Mouse (Mus musculus) left cerebral cortex, adult 8-10 months (tissue): ENCODE measurements around the gene Gk. TPM values are rescaled to one million over a fixed set of nuclear protein-coding genes. Genes with fewer than 3 reads are reported as not detected.

Source experiments
- DNase-seq, 2 experiments: peaks; one replicate each; pipeline ENCODE4 v3.0.0; 2022; ENCODE audit warnings: low spot score in 2 of 2
- total RNA-seq, 4 experiments: library from RNA; stranded (reverse); gene quantifications; 2 replicates each; pipeline ENCODE4 v1.2.4; 2022

Gk gene
- 10 to 100 TPM; 21.9 to 26.2 (median 24.3) TPM for total RNA-seq

DNA sequence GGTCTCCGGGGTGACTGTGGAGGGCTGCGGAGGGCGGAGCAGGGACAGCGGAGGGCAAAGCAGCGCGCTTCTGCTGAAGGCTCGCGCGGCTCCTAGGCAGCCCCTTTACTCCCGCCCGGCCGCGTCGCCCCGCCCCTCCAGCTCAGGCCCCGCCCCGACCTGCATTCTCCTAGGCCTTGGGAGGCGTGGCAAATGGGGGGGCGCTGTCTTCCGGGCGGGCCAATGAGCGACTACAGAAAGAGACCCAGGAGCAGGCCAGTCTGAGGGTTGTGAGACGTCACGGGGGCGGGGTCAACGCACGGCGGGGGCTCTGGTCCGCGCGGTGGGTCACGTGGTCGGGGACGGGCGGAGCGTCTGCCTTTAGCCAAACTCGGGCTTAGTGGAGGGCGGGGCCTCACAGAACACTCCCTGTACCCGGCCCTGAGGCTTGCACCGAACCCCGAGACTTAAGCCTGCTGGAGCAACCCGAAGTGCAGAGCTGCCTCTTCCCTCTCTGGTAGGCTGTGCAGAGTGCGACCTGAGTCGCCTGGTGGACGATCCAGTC is at the start of gene Gk:
Gene Gk, minus strand, starts transcription at position 276 of the 544 bp plus-strand sequence.
- peak; percentile 85 to 98 for DNase-seq

DNA sequence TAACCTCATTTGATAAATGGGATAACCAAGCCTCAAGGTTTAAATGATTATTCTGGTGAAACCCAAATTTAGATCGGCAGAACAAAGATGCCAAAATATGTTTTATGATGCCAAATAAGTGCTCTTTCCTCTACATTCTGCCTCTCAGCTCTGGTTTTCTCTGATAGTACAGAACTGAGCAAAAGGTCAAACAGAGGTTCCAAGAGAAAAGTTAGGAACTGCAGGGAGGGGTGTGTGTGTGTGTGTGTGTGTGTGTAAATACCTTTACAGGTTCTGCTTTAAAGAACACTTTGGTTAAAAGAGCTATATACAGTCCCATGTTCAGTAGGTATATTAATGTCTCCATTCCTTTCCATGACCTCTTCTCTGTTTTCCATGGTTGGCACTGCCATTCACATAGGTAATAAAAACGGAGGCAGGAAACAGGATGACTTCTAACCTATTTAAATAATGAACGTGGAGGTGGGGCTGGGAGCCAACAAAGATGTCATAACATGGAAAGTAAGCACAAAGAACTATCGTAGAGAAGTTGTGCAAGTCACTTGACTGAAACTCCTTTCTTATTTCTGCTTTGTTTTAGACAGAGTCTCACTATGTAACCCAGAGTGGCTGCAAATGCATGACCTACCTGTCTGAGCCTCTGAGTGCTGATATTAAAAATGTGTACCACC is 28.2 kb upstream of the Gk start:
- no peak for DNase-seq

DNA sequence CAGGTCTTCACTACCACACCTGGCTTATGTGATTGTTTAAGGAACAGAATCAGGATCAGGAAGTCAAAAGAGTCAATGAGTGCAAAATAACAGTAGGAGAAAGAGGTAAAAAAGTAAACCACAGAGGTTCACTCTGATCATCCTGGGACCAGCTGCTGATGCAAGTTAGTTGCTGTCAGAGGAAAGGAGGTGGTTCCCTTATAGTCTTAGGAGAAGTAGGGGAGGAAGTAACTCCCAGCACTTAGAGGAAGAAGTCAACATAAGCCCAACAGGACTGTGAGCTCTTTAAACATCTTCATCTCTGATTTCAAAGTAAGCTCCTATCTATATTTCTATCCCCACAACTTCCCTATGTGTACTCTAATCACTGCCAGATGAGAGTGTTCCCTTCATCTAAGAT is 26.4 kb upstream of the Gk start:
- no peak for DNase-seq

DNA sequence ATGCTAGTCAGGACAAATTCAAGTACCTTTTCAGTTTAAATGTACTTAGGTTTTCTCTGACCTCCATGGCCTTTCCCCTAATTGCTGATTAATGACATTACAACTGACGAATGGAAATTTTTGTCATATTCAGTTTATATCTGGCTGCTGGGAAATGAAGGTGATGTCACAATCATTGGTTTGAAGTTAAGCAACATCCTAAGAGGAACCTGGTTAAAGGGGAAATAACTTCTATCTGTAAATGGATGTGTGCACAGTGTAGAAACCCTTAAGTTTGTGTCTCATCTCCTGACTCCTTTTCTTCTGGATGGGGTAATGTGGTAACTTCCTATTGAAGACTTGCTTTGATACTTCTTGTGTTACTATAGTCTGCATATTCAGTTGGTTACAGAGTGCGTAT is 20.8 kb upstream of the Gk start:
- DNase-seq, result no peak

DNA sequence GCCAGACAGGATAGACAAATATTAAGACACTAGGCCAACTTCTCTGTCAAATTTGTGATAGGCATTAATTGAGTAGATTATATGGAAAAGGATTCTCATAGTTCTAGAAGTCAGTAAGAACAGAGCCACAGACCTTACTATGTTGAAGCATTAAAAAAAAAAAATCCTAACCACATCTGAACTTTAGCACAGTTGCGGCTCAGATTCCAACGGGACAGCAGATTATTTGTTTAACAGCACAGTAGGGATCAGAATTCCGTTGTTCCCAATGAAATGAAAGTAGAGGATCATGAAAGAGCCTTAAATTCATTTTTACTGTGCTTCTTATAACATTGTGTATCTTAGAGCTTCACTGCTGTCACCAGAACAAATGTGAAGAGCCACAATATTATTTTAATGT is 1.7 kb upstream of the Gk start:
- DNase-seq, result no peak

- no peak for DNase-seq
Observed at GRCm38 (mm10) chrX:85777141-85777540, 522 bp upstream of the Gk start.

DNA sequence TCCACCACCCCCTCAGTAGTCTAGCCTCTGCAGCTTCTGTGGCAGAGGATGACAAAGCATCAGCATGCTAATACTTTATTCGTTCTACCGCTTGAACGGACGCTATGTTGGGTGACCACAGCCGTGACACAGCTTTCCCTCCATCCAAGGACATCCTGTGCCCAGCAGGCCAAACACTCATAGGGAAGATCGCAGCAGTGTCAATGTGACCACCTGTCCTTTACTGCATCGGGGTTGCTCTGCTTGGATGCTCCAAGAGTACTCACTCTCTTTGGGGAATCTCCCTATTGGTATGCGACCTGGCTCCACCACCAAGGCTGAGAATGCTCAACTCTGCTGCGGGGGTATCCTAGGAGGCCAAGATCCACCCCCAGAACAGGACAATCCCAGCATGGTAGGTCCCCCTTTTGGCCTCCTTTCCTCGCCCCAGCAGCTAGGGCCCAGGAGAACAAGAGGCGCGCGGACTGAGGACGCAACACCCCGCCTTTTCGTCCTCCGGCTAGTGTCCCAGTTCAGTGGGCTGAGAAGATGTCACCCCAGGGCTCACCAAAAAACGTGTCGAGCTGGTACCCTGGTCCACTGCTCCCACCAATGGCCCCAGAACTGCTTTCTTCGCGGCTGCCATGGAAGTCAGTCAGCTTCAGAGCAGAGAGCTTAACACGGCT is 608 bp downstream of the Gk start:
- DNase-seq, result no peak

DNA sequence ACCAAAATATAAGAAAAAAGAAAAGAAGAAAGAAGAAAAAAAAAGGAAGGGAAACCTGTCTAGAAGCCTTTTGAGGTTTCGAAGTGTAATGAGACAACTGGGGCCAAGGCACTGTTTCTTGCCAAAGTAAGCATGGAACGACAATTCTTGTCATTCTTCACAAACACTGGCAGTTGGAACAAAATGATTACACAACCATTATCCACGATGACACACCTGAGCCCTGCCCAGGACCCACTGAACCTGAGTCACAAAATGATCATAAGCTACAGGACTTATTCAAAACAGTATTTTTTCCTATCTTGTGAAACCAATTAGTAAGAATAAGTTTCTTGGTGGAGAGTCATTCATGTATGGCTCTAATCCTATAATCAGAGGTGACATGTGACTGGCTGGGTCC is 5.3 kb downstream of the Gk start:
- DNase-seq, result no peak

- DNase-seq, result no peak
Observed at GRCm38 (mm10) chrX:85770747-85771146, 5.9 kb downstream of the Gk start.

GRCm38 (mm10) chrX:85768578-85768977 is 8.0 kb downstream of the Gk start:
- DNase-seq, result no peak

DNA sequence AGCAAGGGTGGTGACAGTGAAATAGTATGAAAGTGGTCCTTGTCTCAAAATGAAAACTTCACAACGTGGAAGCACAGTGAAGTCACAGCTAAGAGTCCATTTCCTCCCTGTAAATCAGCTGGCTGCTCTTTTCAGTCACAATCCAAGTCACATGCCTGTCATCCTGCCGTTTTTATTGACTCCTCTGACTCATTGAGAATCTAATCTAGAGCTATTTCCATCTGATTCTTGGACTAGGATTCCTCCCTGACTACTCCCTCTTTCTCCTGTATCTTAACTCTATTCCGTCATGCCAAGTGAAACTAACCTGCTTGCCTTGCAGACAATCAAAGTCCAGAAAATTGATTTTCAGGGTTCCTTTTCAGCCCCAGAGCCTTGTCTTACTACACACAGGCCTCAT is 20.6 kb downstream of the Gk start:
- no peak for DNase-seq

GRCm38 (mm10) chrX:85743837-85744236 is 32.8 kb downstream of the Gk start:
- no peak for DNase-seq

GRCm38 (mm10) chrX:85733228-85733627 is 43.4 kb downstream of the Gk start:
- DNase-seq, result no peak

DNA sequence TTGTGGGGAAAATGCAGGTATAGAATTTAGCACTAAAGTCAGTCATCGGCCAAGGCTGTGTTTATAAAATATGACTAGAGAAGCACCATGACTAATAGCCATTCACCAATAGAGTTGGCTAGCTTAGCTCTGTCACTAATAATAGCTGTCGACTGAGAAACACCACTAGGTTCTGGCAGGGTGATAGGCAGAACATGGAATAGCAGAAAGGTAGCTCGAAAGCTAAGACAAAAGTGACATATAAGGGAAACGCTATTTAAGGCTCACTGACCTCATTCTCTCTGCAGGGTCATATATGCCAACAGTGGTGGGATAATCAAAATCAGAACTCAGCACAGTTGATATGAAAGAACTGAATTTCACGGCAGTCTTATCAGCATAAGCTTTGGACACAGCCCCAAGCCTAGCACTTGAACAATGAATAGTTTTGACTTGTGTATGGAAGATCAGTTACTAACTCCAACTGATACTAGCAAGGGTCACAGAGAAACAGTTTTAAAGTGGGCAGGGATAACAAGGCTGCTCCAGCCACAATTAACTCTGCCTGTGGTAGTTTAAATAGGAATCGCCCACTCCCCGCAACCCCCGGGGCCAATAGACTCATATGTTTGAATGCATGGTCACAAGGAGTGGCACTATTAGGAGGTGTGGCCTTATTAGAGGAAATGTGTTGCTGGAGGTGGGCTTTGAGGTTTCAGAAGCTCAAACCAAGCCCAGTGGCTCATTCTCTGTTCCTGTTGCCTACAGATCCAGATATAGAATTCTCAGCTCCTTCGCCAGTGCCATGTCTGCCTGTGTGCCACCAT is 45.3 kb downstream of the Gk start:
- no peak for DNase-seq

GRCm38 (mm10) chrX:85721226-85721625 is 55.4 kb downstream of the Gk start:
- no peak for DNase-seq

GRCm38 (mm10) chrX:85710399-85710798 is 66.2 kb downstream of the Gk start:
- DNase-seq, result no peak

- no peak for DNase-seq
Observed at GRCm38 (mm10) chrX:85705715-85706114, 70.9 kb downstream of the Gk start.

DNA sequence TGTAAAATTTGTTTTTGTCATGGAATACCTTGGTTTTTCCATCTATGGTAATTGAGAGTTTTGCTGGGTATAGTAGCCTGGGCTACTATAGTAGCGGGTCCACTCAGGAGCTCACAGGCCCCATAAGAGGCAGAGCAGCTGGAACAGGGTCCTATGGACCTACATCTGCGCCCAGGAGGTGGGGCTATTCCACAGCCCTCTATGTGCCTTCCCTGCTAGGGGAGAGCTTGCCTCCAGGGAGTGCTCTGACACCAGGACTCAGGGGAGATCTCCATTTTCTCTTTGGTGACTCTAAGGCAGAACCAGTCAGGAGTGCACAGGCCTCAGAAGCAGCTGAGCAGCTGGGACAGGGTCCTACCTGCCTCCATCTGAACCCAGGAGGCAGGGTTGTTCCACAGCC is 92.9 kb downstream of the Gk start:
- DNase-seq, result no peak

DNA sequence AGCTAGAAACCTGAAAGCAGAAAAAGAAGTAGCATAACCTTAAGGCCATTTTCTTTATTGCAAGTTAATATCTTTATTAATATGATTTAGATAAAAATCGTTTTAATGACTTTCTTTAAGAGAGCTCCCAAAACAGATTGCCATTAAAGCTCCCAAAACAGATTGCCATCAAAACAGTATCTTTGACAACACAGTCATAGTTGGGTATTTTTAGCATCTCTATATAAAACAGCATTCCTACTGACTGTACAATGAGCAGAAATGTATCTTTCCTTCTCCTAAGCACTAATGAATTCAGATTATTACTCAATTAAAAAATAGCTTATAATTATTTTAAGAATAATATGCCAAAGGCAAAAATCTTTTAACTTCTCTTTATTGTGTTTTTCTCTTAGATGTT is 94.5 kb downstream of the Gk start:
- no peak for DNase-seq

DNA sequence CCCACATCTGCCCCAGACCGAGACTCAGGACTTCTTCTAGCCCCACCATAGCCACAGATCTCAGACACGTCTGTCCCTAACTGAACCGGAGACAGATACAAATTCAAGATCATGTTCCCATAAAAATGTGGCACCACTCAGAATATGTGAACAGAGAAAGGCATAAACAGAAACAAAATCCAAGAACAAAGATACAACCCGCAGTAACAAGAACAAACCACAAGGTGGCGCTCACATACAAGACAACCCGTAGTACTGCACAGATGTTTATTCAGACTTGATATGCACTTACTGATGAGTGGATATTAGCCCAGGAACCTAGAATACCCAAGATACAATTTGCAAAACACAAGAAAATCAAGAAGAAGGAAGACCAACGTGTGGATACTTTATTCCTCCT is 99.8 kb downstream of the Gk start:
- no peak for DNase-seq
